Mouse (Mus musculus) midbrain, embryonic 13.5 days (tissue): ENCODE data around the gene Dnajb5. TPM values are rescaled to one million over a fixed set of nuclear protein-coding genes. Genes with fewer than 3 reads are reported as not detected.
A peak's percentile ranks its signal among the peaks of the same experiment; 100 is the strongest.
"Not testable (repeated sequence)": the region's sequence is repeated elsewhere in the genome, so short reads cannot be mapped to it uniquely, and the experiment has no call there.

Source experiments
- ATAC-seq: fragments of 200-750 bp; cut with Nextera tagmentation; 2 replicates; pipeline ENCODE4 v1.8.0; 2017; ENCODE audit warnings: mild to moderate bottlenecking, moderate TSS enrichment, moderate library complexity
- H3K27ac ChIP-seq: fragments of 300-500 bp; sonication (generic); 2 replicates; pipeline ENCODE4 v1.5.1; 2015; ENCODE audit warnings: inconsistent platforms, mild to moderate bottlenecking, moderate library complexity
- H3K27me3 ChIP-seq: fragments of 300-500 bp; sonication (generic); 2 replicates; pipeline ENCODE4 v1.6.1; 2015; ENCODE audit warnings: mild to moderate bottlenecking, inconsistent platforms
- H3K36me3 ChIP-seq: fragments of 300-500 bp; sonication (generic); 2 replicates; pipeline ENCODE4 v1.6.1; 2015; ENCODE audit warnings: mild to moderate bottlenecking, inconsistent platforms
- H3K4me1 ChIP-seq: fragments of 300-500 bp; sonication (generic); replicated peaks from 2 replicates; pipeline ENCODE4 v1.6.1; 2015; ENCODE audit warnings: inconsistent platforms
- H3K4me2 ChIP-seq: fragments of 300-500 bp; sonication (generic); replicated peaks from 2 replicates; pipeline ENCODE4 v1.6.1; 2015; ENCODE audit warnings: moderate library complexity, mild to moderate bottlenecking, inconsistent platforms
- H3K4me3 ChIP-seq: fragments of 300-500 bp; sonication (generic); replicated peaks from 2 replicates; pipeline ENCODE4 v1.5.1; 2015; ENCODE audit warnings: mild to moderate bottlenecking, inconsistent platforms
- H3K9ac ChIP-seq: fragments of 300-500 bp; sonication (generic); replicated peaks from 2 replicates; pipeline ENCODE4 v1.6.1; 2015; ENCODE audit warnings: mild to moderate bottlenecking, inconsistent platforms
- H3K9me3 ChIP-seq: fragments of 300-500 bp; sonication (generic); 2 replicates; pipeline ENCODE4 v1.6.1; 2016; ENCODE audit warnings: mild to moderate bottlenecking, inconsistent platforms
- WGBS: fragments of 180-500 bp; shearing (Covaris S2); methylation state at CpG from one replicate; pipeline ENCODE4 v1.1.7; 2015; 5-methylcytosine and 5-hydroxymethylcytosine counted together
- polyA plus RNA-seq: library from polyadenylated mRNA; unstranded; fragments of >200 nt; fragmentation: Nextera tagmentation; extraction: Ambion mirVana; gene quantifications from 2 replicates; pipeline ENCODE4 v1.2.1, GENCODE M21; 2015

Dnajb5 gene
- polyA plus RNA-seq, 1 experiment from 2014 or later: 58.2 TPM

- ATAC-seq, H3K27me3 ChIP-seq, H3K9me3 ChIP-seq, H3K9ac ChIP-seq, H3K4me1 ChIP-seq, H3K27ac ChIP-seq, H3K4me3 ChIP-seq, H3K4me2 ChIP-seq: not testable (repeated sequence)
- H3K36me3 ChIP-seq: peaks cover 76% of the 10 kb centered on the region
- 92% methylated on average over 8 of the region's 8 CpGs for WGBS
Observed at GRCm38 (mm10) chr4:42980467-42980866, 30.9 kb downstream of the Dnajb5 start.

- WGBS: 91% methylated on average over 1 of the region's 1 CpGs
Observed at GRCm38 (mm10) chr4:42988296-42988695, 38.7 kb downstream of the Dnajb5 start.

GRCm38 (mm10) chr4:42998022-42998421, 48.4 kb downstream of the Dnajb5 start:
- Histone ChIP-seq H3K27me3 (no peaks in the 10 kb centered on the region), H3K9ac (peak overlapping the region; percentile 98), H3K9me3 (no peaks in the 10 kb centered on the region), H3K4me2 (peak overlapping the region; percentile 91), H3K36me3 (peaks cover 26% of the 10 kb centered on the region), H3K4me3 (peak overlapping the region; percentile 92), H3K4me1 (peaks cover 28% of the 10 kb centered on the region), H3K27ac (no peak overlapping the region)
- ATAC-seq: no peak
- WGBS: 62% methylated on average over 2 of the region's 2 CpGs

More at GRCm38 (mm10) chr4:42988296-42988695, 38.7 kb downstream of the Dnajb5 start:
- H3K27ac ChIP-seq: no peak overlapping the region
- H3K4me2 ChIP-seq: no peak overlapping the region
- no peak overlapping the region for H3K9ac ChIP-seq
- no peaks in the 10 kb centered on the region for H3K9me3 ChIP-seq
- no peak overlapping the region for H3K4me3 ChIP-seq
- no peaks in the 10 kb centered on the region for H3K27me3 ChIP-seq
- ATAC-seq: no peak
- no peaks in the 10 kb centered on the region for H3K4me1 ChIP-seq
- H3K36me3 ChIP-seq: peaks cover 98% of the 10 kb centered on the region

- Histone ChIP-seq H3K4me1 (peaks cover 28% of the 10 kb centered on the region), H3K27ac (peak overlapping the region; percentile 99), H3K9me3 (no peaks in the 10 kb centered on the region), H3K36me3 (peaks cover 11% of the 10 kb centered on the region), H3K9ac (peak overlapping the region; percentile 98), H3K4me3 (peak overlapping the region; percentile 92), H3K4me2 (peak overlapping the region; percentile 91), H3K27me3 (no peaks in the 10 kb centered on the region)
- WGBS: under 1% methylated on average over 51 of the region's 51 CpGs
- ATAC-seq: peak; percentile 87
Observed at GRCm38 (mm10) chr4:42999451-43000140, 50.0 kb downstream of the Dnajb5 start.

GRCm38 (mm10) chr4:43000141-43000986, 50.8 kb downstream of the Dnajb5 start, which contains the start of gene Vcp:
TSS of gene Vcp (minus strand) at chr4:43000507.
- under 1% methylated on average over 50 of the region's 56 CpGs for WGBS
- Histone ChIP-seq H3K4me1 (peaks cover 28% of the 10 kb centered on the region), H3K4me3 (peak within 1 kb of the TSS; percentile 92), H3K27ac (peak within 1 kb of the TSS; percentile 99), H3K4me2 (peak within 1 kb of the TSS; percentile 91), H3K36me3 (peaks cover 11% of the 10 kb centered on the region), H3K9ac (peak within 1 kb of the TSS; percentile 98)
- H3K27me3 ChIP-seq, H3K9me3 ChIP-seq: not testable (repeated sequence)
- ATAC-seq: peak; percentile 97

- Histone ChIP-seq H3K4me3 (no peak overlapping the region), H3K36me3 (0 out of 2 replicates have a peak, but pooled peaks cover 7% of the 10 kb centered on the region), H3K4me2 (no peak overlapping the region), H3K27ac (peak overlapping the region; percentile 89), H3K9me3 (no peaks in the 10 kb centered on the region), H3K9ac (no peak overlapping the region), H3K27me3 (no peaks in the 10 kb centered on the region), H3K4me1 (peaks cover 28% of the 10 kb centered on the region)
- WGBS: 95% methylated on average over 2 of the region's 2 CpGs
- no peak for ATAC-seq
Observed at GRCm38 (mm10) chr4:43001272-43001671, 51.7 kb downstream of the Dnajb5 start.

- H3K4me2 ChIP-seq: no peak overlapping the region
- 84% methylated on average over 12 of the region's 12 CpGs for WGBS
- no peaks in the 10 kb centered on the region for H3K27me3 ChIP-seq
- H3K4me1 ChIP-seq: peaks cover 17% of the 10 kb centered on the region
- H3K4me3 ChIP-seq: no peak overlapping the region
- H3K27ac ChIP-seq: no peak overlapping the region
- ATAC-seq: no peak
- no peak overlapping the region for H3K9ac ChIP-seq
- no peaks in the 10 kb centered on the region for H3K9me3 ChIP-seq
- H3K36me3 ChIP-seq: 0 out of 2 replicates have a peak, but pooled peaks cover 7% of the 10 kb centered on the region
Observed at GRCm38 (mm10) chr4:43002756-43003439, 53.3 kb downstream of the Dnajb5 start.

GRCm38 (mm10) chr4:43004951-43005350, 55.3 kb downstream of the Dnajb5 start:
- Histone ChIP-seq H3K9ac (no peak overlapping the region; the same call in 1 of the 2 replicates), H3K4me2 (no peak overlapping the region), H3K27ac (no peak overlapping the region), H3K4me3 (no peak overlapping the region), H3K36me3 (0 out of 2 replicates have a peak, but pooled peaks cover 7% of the 10 kb centered on the region), H3K9me3 (no peaks in the 10 kb centered on the region), H3K4me1 (peaks cover 15% of the 10 kb centered on the region), H3K27me3 (no peaks in the 10 kb centered on the region)
- WGBS: 93% methylated on average over 3 of the region's 3 CpGs
- ATAC-seq: no peak

GRCm38 (mm10) chr4:43005765-43006164, 56.2 kb downstream of the Dnajb5 start:
- Histone ChIP-seq H3K4me1 (peaks cover 15% of the 10 kb centered on the region), H3K9ac (no peak overlapping the region), H3K4me2 (no peak overlapping the region), H3K27me3 (no peaks in the 10 kb centered on the region), H3K36me3 (0 out of 2 replicates have a peak, but pooled peaks cover 7% of the 10 kb centered on the region), H3K4me3 (no peak overlapping the region), H3K27ac (no peak overlapping the region), H3K9me3 (no peaks in the 10 kb centered on the region)
- no peak for ATAC-seq
- 59% methylated on average over 2 of the region's 2 CpGs for WGBS
